Mouse (Mus musculus) heart, adult 2 months (tissue): ENCODE measurements at regions not wholly inside any gene's neighbourhood (a gene's known extent, or its start where the extent isn't known, plus 50 kb on each side); places are given as distances from the start of the nearest gene placed in this dataset.

Experiments used
- DNase-seq, 2 experiments: peaks; one replicate each; pipeline ENCODE4 v3.0.0; 2021
- H3K27ac ChIP-seq: fragments of 200-600 bp; 2 replicates; pipeline ENCODE4 v1.8.1; 2022
- H3K27me3 ChIP-seq: fragments of 200-500 bp; 2 replicates; pipeline ENCODE4 v1.6.1; 2012; ENCODE audit warnings: mild to moderate bottlenecking, low read length, inconsistent platforms, mixed read lengths; ENCODE audit not compliant: control insufficient read depth, insufficient read depth
- H3K36me3 ChIP-seq: fragments of 200-500 bp; 2 replicates; pipeline ENCODE4 v1.6.1; 2012; ENCODE audit warnings: low read length, inconsistent platforms; ENCODE audit not compliant: control insufficient read depth, insufficient read depth
- H3K4me1 ChIP-seq: fragments of 200-500 bp; 2 replicates; pipeline ENCODE4 v1.6.1; 2011; ENCODE audit warnings: low read length; ENCODE audit not compliant: control insufficient read depth, insufficient read depth
- H3K4me3 ChIP-seq: fragments of 200-600 bp; 2 replicates; pipeline ENCODE4 v1.8.1; 2022
- H3K79me2 ChIP-seq: fragments of 200-500 bp; replicated peaks from 2 replicates; pipeline ENCODE4 v1.6.1; 2012; ENCODE audit warnings: mild to moderate bottlenecking, inconsistent platforms, low read length, moderate library complexity, mixed read lengths; ENCODE audit not compliant: control insufficient read depth, insufficient read depth
- H3K9ac ChIP-seq: fragments of 200-500 bp; 2 replicates; pipeline ENCODE4 v1.6.1; 2012; ENCODE audit warnings: low read depth, mild to moderate bottlenecking, control low read depth, inconsistent platforms, low read length, mixed read lengths
- CTCF ChIP-seq: fragments of 200-600 bp; IDR thresholded peaks from 2 replicates; pipeline ENCODE4 v1.8.1; 2022; ENCODE audit warnings: antibody characterized with exemption, mild to moderate bottlenecking, moderate library complexity
- EP300 ChIP-seq: fragments of 200-500 bp; IDR thresholded peaks from 2 replicates; pipeline ENCODE4 v1.6.1; 2011; ENCODE audit warnings: low read depth, low read length, control low read depth; ENCODE audit not compliant: insufficient read depth
- POLR2A ChIP-seq: fragments of 200-500 bp; IDR thresholded peaks from 2 replicates; pipeline ENCODE4 v1.6.1; 2011; ENCODE audit warnings: mild to moderate bottlenecking, low read depth, low read length, control low read depth; ENCODE audit not compliant: insufficient read depth
- whole genome bisulfite sequencing: fragments of 180-500 bp; shearing (Covaris S2); methylation state at CpG from one replicate; pipeline ENCODE4 v1.1.7; 2018; 5-methylcytosine and 5-hydroxymethylcytosine counted together
- intact Hi-C: fragments of 180-260 bp; cut with DNase I; formaldehyde crosslinking; loops from one replicate; pipeline ENCODE4 v1.15.1; 2025

GRCm38 (mm10) chr1:81950853-81951252 lies 282.1 kb upstream of the Gm9747 start:
- Histone ChIP-seq H3K4me1 (no peaks in the 10 kb centered on the region), H3K36me3 (no peaks in the 10 kb centered on the region), H3K27me3 (no peaks in the 10 kb centered on the region), H3K27ac (no peak overlapping the region), H3K9ac (no peak overlapping the region), H3K4me3 (no peak overlapping the region), H3K79me2 (no peaks in the 10 kb centered on the region)
- intact Hi-C loops: no loop called here
- no peak for TF ChIP-seq CTCF
- DNase-seq: no peak
- WGBS: 58% methylated on average over 1 of the region's 1 CpGs

DNA sequence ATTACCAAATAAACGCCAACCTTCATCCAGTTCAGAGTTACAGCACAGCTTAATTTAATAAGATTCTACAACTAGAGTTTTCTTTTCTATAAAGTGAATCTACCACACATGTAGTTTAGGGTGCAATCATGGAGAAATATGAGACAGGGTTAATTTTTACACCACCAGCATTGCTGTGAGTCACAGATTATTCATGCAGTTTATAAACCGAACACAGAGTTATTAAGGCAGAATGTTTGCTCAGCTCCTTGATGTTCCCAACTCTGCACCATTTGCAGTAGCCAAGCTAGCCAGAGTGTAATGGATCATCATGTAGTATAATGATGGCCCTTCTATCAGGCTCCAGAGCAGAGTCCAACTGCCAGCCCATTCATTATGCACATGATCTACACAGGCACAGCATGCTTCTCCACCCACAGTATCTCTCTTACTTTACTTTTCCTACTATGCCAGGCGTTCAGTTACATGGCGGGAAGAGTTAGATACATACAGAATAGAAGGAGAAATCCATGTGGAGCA lies 281.4 kb upstream of the Gm9747 start:
- Histone ChIP-seq H3K4me1 (no peaks in the 10 kb centered on the region), H3K9ac (no peak overlapping the region), H3K79me2 (no peaks in the 10 kb centered on the region), H3K4me3 (no peak overlapping the region), H3K27ac (no peak overlapping the region), H3K36me3 (no peaks in the 10 kb centered on the region), H3K27me3 (no peaks in the 10 kb centered on the region)
- intact Hi-C loops: no loop called here
- DNase-seq: no peak
- no peak for TF ChIP-seq CTCF
- no peak for TF ChIP-seq POLR2A
- no peak for TF ChIP-seq EP300
- 87% methylated on average over 4 of the region's 4 CpGs for WGBS

DNA sequence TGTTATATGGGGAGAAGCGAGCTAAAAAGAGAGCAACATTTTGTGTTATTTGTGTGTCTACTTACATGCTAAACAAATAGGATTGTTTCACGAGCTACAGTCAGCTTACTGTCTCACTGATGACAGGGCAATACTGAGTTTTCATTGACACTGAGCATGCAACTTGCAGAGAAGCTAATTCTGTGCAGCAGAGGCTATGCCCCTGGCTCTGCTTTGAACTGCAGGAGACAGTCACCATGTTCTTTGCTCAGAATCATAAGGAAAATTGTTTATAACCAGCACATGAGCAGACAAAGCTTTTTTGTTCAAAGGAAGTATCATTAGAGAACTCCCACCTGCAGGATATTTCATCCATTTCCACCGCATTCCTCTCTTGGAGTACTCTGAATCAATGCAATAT lies 280.8 kb upstream of the Gm9747 start:
- Histone ChIP-seq H3K27ac (no peak overlapping the region), H3K27me3 (no peaks in the 10 kb centered on the region), H3K36me3 (no peaks in the 10 kb centered on the region), H3K4me1 (no peaks in the 10 kb centered on the region), H3K79me2 (no peaks in the 10 kb centered on the region), H3K9ac (no peak overlapping the region), H3K4me3 (no peak overlapping the region)
- 73% methylated on average over 3 of the region's 3 CpGs for WGBS
- no peak for DNase-seq
- no peak for TF ChIP-seq CTCF
- TF ChIP-seq EP300: no peak
- no peak for TF ChIP-seq POLR2A
- intact Hi-C loops: no loop called here

DNA sequence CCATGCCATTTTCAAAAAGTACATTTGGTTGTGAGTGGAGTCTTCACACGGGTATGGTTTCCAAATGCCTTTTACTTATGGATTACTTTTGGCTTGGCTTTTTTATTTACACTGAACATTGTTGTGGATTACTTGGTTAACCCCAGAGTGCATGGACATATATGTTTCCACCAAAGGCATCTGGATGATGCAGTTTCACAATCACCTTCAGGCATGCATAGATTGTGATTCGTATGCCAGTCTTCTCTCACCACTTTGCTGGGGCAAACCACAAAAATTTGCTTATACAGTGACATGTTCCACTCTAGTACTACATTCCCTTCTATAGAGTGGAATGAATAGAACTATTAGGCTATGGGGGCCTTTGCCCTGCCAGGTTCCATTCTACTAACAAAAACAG lies 278.4 kb upstream of the Gm9747 start:
- no peak overlapping the region for H3K9ac ChIP-seq
- H3K27ac ChIP-seq: no peak overlapping the region
- H3K4me3 ChIP-seq: no peak overlapping the region
- H3K4me1 ChIP-seq: no peaks in the 10 kb centered on the region
- H3K27me3 ChIP-seq: no peaks in the 10 kb centered on the region
- intact Hi-C loops: no loop called here
- no peak for DNase-seq
- H3K79me2 ChIP-seq: no peaks in the 10 kb centered on the region
- H3K36me3 ChIP-seq: no peaks in the 10 kb centered on the region
- WGBS: 83% methylated on average over 2 of the region's 2 CpGs
- no peak for TF ChIP-seq POLR2A
- no peak for TF ChIP-seq EP300
- TF ChIP-seq CTCF: no peak

- no peak overlapping the region for H3K9ac ChIP-seq
- no peaks in the 10 kb centered on the region for H3K27me3 ChIP-seq
- no peak for TF ChIP-seq CTCF
- TF ChIP-seq POLR2A: no peak
- TF ChIP-seq EP300: no peak
- 83% methylated on average over 1 of the region's 1 CpGs for WGBS
- H3K4me3 ChIP-seq: no peak overlapping the region
- no peaks in the 10 kb centered on the region for H3K36me3 ChIP-seq
- DNase-seq: no peak
- no peak overlapping the region for H3K27ac ChIP-seq
- intact Hi-C loops: no loop called here
- H3K4me1 ChIP-seq: peaks cover 2% of the 10 kb centered on the region
- H3K79me2 ChIP-seq: no peaks in the 10 kb centered on the region
Observed at GRCm38 (mm10) chr1:81967062-81967461, 265.9 kb upstream of the Gm9747 start.

DNA sequence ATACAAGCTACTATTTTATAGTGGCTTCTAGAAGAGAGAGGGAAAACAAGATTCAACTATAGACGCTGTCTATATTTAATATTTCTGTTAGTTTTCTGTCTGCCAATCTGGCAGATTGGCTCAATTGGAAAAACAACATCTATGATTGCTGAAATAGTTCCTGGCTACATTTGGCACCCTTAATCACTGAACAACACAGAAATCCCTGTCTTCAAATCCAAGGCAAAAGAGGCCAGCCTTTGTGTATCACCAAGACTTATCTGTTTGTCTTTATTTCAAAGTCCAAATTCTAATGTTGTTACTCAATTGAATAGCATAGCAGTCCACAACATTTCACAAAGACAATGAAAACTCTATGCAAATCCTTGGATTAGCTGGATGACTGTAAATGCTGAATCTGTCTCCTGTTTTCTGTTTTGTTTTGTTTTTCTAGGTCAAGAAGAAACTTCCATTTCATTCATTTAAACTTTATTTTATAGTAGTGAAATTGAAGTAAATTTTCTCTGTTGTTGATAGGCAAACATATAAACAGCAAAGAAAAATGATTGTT lies 265.1 kb upstream of the Gm9747 start:
- DNase-seq: no peak
- H3K27ac ChIP-seq: no peak overlapping the region
- WGBS: 77% methylated on average over 1 of the region's 1 CpGs

More for the DNA sequence above, 265.1 kb upstream of the Gm9747 start:
- TF ChIP-seq CTCF (no peak), POLR2A (no peak), EP300 (no peak)
- Histone ChIP-seq H3K9ac (no peak overlapping the region), H3K4me1 (peaks cover 2% of the 10 kb centered on the region), H3K79me2 (no peaks in the 10 kb centered on the region), H3K4me3 (no peak overlapping the region), H3K27me3 (no peaks in the 10 kb centered on the region), H3K36me3 (no peaks in the 10 kb centered on the region)
- intact Hi-C loops: no loop called here
